Mouse (Mus musculus) adrenal gland, postnatal 0 days (tissue): ENCODE measurements around the gene Tas2r136. TPM values are rescaled to one million over a fixed set of nuclear protein-coding genes. Genes with fewer than 3 reads are reported as not detected.

Experiments
- polyA plus RNA-seq: library from polyadenylated mRNA; unstranded; fragments of >200 nt; fragmentation: Nextera tagmentation; extraction: Ambion mirVana; gene quantifications from 2 replicates; pipeline ENCODE4 v1.2.1, GENCODE M21; 2015

Tas2r136 gene
- polyA plus RNA-seq: not detected in 2 replicates

DNA sequence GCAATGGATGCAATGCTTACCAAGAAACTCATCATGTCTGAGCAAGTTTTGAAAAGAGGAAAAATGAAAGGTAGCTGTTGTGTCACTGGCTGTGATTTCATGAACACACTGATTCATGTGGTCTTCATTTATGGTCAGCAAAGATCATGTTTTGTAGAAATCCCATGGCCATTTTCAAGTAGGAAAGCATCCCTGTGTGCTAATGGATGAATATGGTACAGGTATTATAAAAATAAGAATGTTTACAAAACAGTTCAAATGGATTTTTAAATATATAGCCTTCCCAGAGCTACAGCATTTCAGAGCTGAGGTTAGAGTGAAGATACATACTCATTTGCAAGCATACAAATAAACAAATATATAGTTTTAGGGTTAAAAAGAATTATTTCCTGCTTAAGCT, at the start of gene Tas2r136:
TSS of gene Tas2r136 (minus strand) at position 101 of the 400 bp plus-strand sequence.

DNA sequence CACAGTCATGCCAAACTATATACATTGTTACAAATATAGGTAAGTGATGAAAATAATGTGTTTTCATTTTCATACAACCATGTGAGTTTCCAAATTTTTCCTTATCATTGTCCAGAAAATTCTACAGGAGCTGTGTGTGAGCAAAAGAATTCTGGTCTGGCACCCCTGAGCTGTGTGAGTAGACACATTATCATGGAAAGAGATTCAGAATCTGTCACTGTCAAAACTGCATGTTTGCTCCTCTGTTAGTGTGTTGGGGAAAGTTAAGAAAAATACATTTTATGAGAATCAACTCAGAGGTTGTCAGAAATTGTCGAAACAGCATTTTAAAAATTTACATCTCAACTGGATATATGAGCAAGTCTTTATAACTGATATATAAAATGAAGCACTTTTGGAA, 24.6 kb upstream of the Tas2r136 start, which contains the start of gene Tas2r117:
TSS of gene Tas2r117 (plus strand) at position 301 of the 400 bp plus-strand sequence.

DNA sequence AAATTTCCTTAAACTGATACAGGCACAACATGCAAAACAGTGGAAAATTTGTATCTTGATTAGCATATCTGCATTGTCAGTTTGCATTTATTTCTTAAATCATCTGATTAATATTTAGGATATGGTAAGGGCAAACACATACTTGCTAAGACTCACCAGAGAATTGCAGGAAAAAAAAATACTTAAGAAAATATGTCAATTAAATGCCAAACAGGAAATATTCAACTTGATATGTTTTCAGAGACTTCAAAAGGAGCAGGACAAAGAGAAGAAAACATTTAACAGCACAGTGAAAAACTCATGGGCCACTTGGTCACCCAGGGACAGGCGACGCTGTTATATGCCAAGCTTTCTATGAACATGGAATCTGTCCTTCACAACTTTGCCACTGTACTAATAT, 16.1 kb downstream of the Tas2r136 start, which contains the start of gene Tas2r102:
TSS of gene Tas2r102 (plus strand) at position 301 of the 400 bp plus-strand sequence.

DNA sequence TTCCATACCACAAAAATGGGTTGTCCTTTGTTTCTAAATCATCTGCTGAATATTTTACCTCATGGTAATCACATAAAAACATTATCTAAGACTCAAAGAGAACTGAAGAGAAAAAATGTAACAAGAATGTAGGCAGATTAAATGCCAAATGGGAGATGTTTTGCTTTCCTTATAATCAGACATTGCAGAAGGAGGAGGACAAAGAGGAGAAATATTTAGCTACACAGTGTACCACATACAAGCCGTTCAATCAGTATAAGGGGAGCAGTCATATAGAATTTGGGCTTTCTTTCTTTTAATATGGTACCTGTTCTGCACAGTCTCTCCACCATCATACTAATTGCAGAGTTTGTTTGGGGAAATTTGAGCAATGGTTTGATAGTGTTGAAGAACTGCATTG, 23.5 kb downstream of the Tas2r136 start, which contains the start of gene Tas2r124:
TSS of gene Tas2r124 (plus strand) at position 301 of the 400 bp plus-strand sequence.

DNA sequence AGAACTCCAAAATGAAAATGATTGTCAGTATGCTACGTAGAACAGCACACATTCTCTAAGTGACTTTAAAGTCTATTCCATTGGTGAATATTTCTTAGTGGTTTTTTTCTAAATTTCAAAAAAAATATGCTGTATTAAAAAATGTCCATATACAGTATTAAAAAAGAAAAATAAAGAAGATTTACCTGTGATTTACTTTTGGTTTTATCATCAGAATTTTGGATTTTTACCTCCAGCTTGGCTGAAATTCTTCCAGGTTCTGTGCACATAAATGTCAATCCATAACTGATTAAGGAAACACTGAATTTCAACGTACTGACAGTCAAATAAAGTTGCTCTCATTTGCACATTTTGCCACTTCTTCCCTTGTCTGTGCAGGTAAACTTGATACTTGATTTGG, 40.0 kb downstream of the Tas2r136 start, which contains the start of gene Tas2r115:
TSS of gene Tas2r115 (minus strand) at position 101 of the 400 bp plus-strand sequence.

Other genes starting within 250 kb of the Tas2r136 start
- gene Prh1, start 208.4 kb downstream of the Tas2r136 start, polyA plus RNA-seq: not detected in 2 replicates
- not detected in 2 replicates for gene Prp2, start 182.2 kb downstream of the Tas2r136 start, polyA plus RNA-seq
- gene A630073D07Rik, start 126.6 kb downstream of the Tas2r136 start, polyA plus RNA-seq: not detected in 2 replicates
- not detected in 2 replicates for gene Tas2r120, start 121.2 kb downstream of the Tas2r136 start, polyA plus RNA-seq
- gene Tas2r121, start 77.2 kb downstream of the Tas2r136 start, polyA plus RNA-seq: not detected in 2 replicates
- not detected in 2 replicates for gene Tas2r122, start 66.2 kb downstream of the Tas2r136 start, polyA plus RNA-seq
- gene Tas2r115, start 40.1 kb downstream of the Tas2r136 start, polyA plus RNA-seq: not detected in 2 replicates
- not detected in 2 replicates for gene Tas2r124, start 23.4 kb downstream of the Tas2r136 start, polyA plus RNA-seq
- not detected in 2 replicates for gene Tas2r102, start 16.0 kb downstream of the Tas2r136 start, polyA plus RNA-seq
- gene Tas2r117, start 24.7 kb upstream of the Tas2r136 start, polyA plus RNA-seq: not detected in 2 replicates
- gene Tas2r123, start 69.0 kb upstream of the Tas2r136 start, polyA plus RNA-seq: not detected in 2 replicates
- gene Tas2r116, start 77.3 kb upstream of the Tas2r136 start, polyA plus RNA-seq: not detected in 2 replicates
- gene Tas2r110, start 89.8 kb upstream of the Tas2r136 start, polyA plus RNA-seq: not detected in 2 replicates
- gene Tas2r113, start 114.8 kb upstream of the Tas2r136 start, polyA plus RNA-seq: not detected in 2 replicates
- not detected in 2 replicates for gene Tas2r125, start 131.5 kb upstream of the Tas2r136 start, polyA plus RNA-seq
- gene Tas2r129, start 172.9 kb upstream of the Tas2r136 start, polyA plus RNA-seq: not detected in 2 replicates
- gene Tas2r131, start 179.8 kb upstream of the Tas2r136 start, polyA plus RNA-seq: not detected in 2 replicates
- not detected in 2 replicates for gene Tas2r109, start 202.8 kb upstream of the Tas2r136 start, polyA plus RNA-seq